Mouse (Mus musculus): ENCODE measurements around the gene Gm5773. TPM values are rescaled to one million over a fixed set of nuclear protein-coding genes. Genes with fewer than 3 reads are reported as not detected.

Gm5773 gene
- not detected for polyA plus RNA-seq (2017; shearing (Covaris generic))

GRCm38 (mm10) chr3:93772700-93773099 is at the start of gene Gm5773:
Gene Gm5773, plus strand, starts transcription at chr3:93773000.

GRCm38 (mm10) chr3:93796098-93796497 is 23.3 kb downstream of the Gm5773 start, which contains the start of gene Tdpoz4:
Gene Tdpoz4, plus strand, starts transcription at chr3:93796398.

Other genes starting within 250 kb of the Gm5773 start
- gene S100a10, start 217.9 kb upstream of the Gm5773 start, polyA plus RNA-seq (2017; shearing (Covaris generic)): 463 TPM
- gene Tdpoz2, start 120.3 kb upstream of the Gm5773 start, polyA plus RNA-seq (2017; shearing (Covaris generic)): not detected
- not detected for gene Tdpoz1, start 96.7 kb upstream of the Gm5773 start, polyA plus RNA-seq (2017; shearing (Covaris generic))
- not detected for gene Gm37596, start 79.9 kb upstream of the Gm5773 start, polyA plus RNA-seq (2017; shearing (Covaris generic))
- gene Tdpoz4, start 23.4 kb downstream of the Gm5773 start, polyA plus RNA-seq (2017; shearing (Covaris generic)): not detected
- gene Tdpoz3, start 53.0 kb downstream of the Gm5773 start, polyA plus RNA-seq (2017; shearing (Covaris generic)): not detected
- gene Gm9117, start 170.5 kb downstream of the Gm5773 start, polyA plus RNA-seq (2017; shearing (Covaris generic)): not detected
- gene Tdpoz5, start 188.3 kb downstream of the Gm5773 start, polyA plus RNA-seq (2017; shearing (Covaris generic)): not detected

Data from effector memory CD4-positive, alpha-beta T cell, adult 5 months (primary cell).